Mouse (Mus musculus) frontal cortex, postnatal 25 days (tissue): ENCODE measurements around the gene Lgals12.
A peak's percentile ranks its signal among the peaks of the same experiment; 100 is the strongest.

Experiments used
- DNase-seq, 2 experiments: peaks; one replicate each; pipeline ENCODE4 v3.0.0; 2022; ENCODE audit warnings: low spot score in 2 of 2

The Lgals12 gene

DNA sequence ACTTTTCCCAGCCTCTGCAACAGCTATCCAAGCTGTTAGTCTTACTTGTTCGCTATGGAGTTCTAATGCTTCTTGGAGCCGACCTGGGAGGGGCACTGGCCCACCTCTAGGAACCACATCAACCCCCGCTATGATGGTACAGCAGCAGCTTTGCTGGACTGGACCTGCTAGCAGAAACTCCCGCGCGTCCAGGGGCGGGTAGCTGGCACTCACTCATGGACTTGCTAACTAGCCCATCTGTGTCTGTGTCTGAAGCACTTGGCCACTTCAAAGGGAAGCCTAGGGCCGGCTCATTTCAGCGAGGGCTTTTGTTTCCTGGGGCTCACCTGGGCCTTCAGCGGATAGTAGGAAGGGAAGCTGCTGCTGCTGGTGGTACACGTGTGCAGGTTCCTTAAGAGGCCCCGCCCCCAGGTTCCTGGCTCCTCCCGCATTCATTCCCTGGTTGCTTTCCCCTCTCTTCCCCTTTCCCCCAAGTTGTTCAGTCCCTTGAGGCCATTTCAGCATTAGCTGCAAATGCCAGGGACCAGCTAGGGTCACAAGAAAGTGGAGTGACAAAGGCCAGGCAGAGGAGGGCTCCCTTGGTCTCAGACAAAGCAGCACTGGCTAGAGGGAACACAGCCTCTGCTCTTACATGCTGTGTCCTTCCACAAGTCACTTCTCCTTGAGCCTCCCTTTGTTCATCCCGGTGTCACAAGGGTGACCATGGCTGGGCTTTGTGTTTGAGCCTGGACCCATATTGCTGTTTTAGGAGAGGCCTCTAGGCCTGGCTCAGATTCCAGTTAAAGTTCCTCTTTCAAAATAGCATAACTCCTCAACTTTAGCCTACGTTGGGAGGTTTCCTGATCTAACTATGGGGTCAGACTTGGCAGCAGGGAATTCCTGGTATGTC is at the start of gene Lgals12:
Gene Lgals12 (minus strand): TSS at position 393 of the 889 bp plus-strand sequence.
- DNase-seq, result peak; percentile 23 to 29

DNA sequence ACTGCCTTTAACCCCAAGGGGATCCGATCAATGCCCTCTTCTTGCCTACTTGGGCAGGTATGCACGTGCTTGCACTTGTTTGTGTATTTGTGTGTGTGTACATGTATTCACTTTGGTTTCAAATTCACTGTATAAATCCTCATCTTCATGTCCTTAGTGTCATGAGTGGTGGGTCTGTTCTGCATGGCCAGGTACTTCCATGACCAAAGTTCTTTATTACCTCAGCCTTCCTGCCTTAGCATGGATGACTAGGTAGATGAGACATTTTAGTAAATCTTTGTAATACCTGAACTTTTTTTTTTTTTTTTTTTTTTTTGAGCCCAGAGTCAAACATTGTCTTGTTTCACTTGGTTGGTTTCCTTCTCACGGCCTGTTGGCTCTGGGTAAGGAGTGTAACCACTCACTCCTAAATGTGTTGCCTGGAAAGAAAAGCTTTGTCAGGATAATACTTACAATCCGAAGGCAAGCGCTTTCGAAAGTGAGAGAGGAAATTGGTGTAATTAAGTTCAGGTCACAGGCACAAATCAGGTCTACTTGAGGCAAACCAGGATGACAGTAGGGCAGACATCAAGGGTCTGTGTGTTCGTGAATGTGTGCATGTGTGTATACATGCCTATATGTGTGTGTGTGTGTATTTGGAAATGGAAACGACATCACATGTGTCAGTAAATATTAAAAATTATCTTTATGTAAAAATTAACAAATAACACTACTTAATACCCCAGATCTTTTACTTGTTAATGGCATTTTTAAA is 42.1 kb upstream of the Lgals12 start:
- DNase-seq, result no peak

DNA sequence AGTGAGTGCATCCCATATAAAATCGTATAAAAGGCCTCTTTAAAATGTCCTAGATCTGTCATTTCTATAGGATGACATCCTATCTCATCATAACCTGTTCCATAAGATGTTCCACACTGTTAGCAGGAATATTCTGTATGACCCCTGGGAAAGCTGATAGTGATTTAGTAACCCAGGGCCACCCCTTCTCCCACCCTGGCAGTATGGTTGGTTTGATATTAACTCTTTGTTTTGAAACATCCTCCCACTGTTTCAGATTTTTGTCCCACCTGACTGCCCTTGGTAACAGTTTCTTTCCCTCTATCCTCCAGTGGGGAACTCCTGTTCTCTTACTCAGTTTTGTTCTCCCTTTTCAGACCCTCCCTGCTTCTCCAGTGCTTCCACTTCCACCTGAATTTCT is 26.8 kb upstream of the Lgals12 start:
- no peak for DNase-seq

DNA sequence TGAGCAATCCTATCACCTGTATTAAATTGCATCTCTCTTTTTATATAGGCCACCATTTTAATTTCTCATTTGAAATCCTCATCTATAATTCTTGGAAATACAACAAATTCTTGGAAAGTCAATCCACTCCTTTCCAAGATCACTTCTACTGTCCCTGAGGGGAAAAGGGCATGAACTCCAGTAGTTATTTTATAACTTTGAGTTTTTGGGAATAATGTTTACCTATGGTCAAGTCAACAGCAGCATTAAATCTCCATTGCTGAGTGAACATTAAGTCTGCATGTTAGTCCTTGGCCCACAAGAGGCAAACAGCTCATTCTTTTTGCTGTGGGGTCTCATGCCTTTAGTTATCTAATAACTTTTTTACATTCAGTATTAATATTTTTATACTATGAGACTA is 26.0 kb upstream of the Lgals12 start:
- DNase-seq, result no peak

DNA sequence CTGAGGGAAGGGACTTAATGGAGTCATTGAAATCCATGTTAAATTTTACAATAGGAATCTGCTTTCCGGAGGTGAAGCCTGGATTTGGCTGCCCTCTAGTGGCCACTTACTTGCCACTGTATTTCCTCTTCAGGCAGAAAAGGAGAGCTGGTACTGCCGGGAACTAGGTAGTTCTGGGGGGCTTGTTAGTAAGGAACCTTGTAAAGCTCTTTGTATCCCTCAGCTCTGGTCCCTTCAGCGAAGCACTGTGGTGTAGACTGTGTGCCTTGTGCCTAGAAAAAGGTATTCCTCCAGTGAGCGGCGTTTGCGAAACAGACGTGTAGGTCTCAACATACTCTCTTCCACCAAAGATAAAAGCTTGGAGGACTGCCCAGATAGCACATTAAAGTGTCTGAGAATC is 10.7 kb upstream of the Lgals12 start:
- DNase-seq, result peak in 1 of 2 experiments; percentile 52

DNA sequence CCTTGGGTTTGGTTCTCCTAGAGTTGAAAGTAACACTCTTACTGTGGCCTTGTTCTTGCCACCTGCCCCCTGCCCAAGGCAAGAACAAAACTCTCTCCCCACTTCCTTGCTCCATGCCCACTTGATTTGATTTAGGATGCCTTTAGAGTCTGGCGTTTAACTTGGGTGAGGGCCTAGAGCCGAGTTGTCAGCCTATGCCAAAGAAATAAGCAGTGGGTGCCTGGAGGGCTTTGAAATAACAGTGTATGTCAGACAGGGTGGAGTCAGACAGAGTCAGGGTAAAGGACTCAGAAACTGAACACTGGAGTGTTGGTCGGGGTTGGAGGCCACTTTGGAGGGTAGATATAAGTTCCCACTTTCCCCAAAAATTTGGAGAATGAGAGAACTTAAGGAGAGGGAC is 10.1 kb upstream of the Lgals12 start:
- DNase-seq, result no peak

DNA sequence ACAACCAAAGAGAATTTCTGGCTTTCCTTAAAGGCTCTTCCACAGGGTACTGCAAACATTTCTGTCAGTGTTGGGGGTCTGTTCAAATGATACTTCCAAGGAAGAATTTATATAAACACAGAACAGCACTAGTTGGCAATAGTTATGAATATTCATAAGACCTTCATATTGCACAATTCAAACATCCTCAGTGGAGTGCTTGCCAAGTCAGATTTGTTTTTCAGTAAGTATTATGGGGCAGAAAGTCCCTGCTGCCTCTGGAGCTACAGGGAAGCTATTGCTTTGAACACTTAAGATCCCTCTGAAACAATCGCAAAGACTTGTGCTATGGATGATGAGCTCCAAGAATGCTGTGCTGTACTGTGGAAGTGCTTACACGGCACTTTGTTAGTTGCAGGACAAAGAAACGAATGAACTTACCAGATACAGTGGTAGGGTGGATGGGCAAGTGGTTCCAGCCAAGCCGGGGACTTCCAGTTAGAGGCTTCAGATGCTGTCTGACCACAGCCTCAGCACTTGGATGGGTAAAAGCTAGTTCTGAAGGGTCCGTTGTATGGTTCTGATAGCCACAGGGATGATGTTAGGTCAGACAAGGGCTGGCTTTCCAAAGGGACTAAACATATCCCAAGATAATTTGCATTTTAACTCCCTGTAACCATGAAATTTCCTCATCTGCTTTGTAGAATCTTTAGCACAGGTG is 9.4 kb upstream of the Lgals12 start:
- DNase-seq, result no peak

DNA sequence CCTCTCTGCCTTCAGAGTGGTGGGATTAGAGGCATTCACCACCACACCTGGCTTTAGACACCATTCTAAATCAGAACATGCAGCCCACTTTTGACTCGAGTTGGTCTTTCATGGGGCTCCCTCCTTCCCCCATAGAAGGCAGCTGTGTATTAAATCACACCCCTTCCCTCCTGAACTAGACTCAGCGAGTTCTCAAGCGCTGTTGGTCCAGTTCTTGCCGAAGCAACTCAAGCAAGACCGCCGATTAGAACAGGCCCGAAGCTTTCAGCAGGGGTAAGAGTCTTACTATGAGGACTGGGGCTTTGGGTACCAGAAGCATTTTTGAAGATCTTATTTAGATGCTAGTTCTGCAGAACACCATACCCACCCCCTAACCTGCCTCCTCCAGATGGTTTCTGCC is 6.2 kb upstream of the Lgals12 start:
- DNase-seq, result no peak

DNA sequence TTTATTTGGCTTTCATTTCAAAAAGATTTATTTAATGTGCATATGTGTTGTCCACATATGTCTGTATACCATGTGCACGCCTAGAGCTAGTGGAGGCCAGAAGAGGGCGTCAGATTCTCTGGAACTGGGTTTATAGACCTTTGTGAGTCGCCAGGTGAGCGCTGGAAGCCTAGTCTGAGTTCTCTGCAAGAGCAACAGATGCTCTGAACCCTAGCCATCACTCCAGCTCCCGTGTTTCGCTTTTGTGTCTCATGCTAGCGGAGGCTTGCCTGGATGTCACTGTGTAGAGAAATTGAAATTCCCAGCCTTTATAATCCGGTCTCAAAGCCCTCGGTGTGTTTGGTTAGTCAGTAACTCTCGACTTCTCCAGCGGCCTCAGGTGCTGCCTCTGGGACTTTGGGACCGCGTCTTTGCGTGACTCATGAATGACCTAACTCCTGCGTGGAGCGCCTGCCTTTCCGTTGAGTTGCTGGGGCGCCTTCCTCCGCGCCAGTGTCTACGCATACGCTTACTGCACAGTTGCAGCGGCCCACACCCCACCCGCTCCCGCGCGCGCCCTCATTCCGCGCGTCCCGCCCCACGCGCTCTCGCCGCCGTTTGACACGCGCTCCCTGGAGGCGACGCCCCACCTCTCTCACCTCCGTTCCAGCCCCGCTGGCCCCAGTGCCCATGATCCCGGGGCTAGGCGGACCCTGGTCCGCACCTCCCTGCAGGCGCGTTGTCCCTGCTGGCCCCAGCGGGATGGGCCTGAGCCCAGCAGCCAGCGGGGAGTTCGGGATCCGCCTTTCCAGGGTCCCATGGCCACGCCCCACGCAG is 5.2 kb upstream of the Lgals12 start, which contains the start of gene Hrasls5:
Gene Hrasls5 (plus strand): TSS at position 600 of the 816 bp plus-strand sequence.
- peak; percentile 33 to 42 for DNase-seq

DNA sequence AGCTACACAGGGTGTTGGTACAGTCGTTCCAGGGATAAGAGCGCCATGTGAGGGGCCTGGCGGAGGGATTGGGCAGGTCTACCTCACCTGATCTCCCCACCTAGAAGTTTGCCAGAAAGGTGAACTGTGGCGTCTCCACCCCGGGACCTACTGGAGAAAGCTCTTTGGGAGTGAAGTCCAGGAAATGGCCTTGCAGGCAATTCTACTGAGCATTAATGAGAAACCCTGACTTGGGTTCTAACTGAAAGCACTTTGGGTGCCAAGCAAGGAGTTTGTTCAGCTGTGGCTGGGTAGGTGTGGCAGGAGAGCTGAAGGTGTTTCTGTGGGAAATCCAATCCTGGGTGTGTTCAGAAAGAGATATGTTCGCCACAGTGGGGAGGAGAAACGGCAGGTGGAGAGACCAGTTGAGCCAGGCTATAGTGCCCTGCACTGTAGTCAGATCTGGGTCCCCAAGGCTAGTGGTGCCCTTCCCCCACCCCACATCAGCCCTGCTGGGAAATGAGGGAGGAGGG is 753 bp upstream of the Lgals12 start:
- no peak for DNase-seq

DNA sequence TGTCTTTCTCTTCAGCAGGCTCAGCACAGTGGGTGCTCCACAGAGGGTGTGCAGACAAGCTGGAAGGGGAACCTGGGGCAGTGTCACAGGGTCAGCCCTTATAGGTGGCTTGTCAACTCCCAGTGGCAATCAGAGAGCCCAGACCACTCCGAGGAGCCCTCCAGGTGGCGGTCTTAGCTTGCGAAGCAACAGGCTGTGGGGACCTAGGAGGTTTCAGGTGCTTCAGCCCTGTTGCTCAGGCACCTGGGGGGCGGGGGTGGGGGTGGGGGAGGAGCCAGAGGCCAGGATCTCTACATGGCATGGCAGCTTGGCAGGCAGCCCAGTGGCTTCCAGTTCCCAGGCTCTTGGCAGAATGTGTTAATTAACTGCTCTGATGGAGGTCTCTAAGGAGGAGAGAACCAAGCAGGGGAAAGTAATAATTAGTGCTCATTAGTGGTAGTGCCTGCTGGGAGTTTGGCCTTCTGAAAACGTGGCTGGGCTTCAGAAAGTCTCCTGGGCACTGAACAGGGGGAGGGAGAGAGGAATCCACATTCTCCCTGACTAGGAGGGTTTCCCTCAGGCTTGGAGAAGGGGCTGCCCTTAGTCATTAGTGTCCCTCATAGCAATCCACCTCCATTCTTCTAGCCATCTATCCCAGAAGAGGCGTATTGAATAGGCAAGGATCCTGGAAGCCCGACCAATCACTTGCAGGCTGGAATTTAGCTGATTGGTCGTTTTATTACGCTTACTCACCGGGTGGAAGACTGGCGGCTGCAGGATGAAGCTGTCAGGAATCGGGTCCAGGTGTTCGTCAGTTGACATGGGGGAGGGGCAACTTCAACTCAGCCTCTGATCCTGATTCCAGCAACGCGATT is 836 bp downstream of the Lgals12 start:
- peak in 1 of 2 experiments; percentile 31 for DNase-seq

DNA sequence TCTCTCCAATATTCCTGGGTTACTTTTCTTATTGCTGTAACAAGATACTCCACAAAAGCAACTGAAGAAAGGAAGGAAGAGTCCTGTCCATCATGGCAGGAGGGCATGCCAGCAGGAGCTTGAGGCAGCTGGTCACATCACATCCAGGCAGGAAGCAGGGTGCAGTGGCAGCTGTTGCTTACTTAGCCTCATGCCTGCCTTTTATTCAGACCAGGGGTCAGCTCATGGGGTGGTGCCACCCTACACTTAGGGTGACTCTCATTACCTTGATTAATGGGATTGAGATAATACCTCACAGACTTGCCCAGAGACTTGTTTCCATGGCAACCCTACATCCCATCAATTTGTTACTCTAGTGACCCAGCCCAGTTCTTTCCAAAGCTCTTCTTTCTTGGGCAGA is 2.0 kb downstream of the Lgals12 start:
- DNase-seq, result no peak

DNA sequence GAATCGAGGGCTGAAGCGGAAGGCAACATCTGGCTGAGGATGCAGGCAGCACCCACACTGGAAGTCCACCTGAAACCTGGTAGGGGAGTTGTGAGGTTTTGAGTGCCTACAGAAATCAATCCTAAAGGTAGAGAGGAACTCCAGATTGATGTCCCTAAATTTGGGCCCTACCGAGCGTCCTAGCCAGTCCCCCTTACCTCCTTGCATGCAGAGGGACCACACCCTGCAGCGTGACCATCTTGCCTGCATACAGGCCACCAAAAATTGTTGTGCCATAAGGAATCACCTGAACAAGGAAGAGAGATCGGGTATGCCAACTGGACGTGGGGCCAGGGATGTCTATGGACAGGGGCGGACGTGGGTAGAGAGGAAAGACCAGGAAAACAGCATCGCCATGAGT is 2.9 kb downstream of the Lgals12 start:
- DNase-seq, result no peak

DNA sequence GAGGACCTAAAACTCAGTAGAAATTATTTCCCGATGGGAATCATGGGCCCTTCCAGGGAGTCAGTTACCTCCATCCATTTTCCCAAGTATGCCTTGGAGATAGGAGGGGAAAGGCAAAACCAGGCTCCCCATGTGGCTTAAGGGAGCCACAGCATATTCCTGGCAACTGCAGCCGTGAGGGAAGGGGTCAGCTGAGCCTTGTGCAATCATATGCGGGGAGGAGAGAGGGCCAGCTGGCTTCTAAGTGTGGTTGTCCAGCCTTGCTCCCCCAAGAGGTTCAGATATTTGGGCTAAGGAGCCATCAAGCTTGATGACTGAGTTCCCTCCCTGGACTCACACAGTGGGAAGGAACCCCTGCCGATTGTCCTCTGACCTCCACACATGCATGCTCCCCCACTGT is 5.4 kb downstream of the Lgals12 start:
- DNase-seq, result no peak

DNA sequence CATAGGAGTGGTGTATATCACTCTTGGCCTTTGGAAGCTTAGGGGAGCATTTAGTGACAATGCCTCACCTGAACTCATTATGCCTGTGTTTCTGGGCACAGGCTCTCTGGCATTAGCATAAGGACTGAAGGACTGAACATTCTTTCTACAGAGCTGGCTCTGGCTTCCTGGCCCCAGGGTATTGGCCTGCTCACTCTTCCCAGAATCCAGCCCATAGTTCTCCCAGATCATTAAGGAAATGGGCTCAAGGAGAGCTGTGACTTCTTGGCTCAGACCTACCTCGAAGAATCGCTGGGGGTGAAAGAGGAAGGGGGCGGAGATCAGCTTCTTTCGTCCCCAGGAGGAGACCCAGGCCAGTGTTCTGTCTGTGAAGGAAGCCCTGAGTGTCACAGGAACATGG is 8.5 kb downstream of the Lgals12 start:
- DNase-seq, result no peak

DNA sequence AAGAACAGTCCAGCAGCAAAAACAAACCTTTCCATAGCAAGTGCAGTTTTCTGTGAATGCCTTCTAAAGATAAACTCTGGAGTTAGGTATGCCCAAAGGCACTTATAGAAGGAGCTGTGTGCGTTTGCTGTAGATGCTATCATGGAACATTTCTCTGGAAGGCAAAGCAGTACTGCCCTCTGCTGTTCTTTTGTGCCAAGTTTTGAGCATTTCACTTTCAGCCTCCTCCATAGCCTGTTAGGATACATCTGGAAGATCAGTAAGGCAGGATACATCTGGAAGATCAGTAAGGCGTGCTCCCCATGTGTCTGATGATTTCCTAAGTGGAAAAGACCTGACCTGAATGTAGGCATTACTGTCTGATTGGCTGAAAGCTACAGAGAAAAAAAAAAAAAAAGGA is 11.5 kb downstream of the Lgals12 start:
- DNase-seq, result no peak

DNA sequence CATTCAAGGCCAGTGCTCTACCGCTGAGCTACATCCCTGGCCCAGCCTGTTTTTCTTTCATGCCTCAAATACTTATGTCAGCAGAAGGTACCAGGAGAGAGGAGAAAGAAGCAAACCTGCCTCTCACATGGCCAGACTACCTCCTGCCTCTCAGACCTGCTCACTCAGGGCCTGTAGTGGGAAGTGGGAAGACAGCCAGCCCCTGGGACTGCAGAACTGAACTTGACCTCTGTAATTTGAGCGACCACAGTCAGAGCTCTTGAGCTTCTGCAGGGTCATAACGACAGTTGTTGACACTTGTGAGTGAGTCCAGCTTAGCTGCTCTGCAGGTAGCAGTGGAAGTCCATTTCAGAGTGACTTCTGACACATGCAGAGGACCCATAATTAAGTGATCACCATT is 15.0 kb downstream of the Lgals12 start:
- no peak for DNase-seq

DNA sequence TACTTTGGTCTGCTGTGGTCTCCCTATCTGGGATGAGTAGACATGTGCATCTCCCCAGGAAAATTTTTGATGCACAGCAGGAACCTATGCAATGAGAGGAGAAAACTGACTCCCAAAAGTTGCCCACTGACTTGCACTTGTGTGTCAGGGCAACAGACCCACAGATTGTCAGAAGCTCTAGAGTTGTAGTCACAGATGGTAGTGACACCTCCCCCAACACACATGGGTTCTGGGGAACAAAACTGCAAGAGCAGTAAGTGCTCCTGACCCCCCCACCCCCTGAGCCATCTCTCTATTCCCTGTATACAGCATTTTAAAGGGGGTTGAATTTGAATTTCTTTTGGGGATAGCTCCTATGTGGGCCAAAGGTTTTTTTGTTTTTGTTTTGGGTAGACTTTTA is 16.2 kb downstream of the Lgals12 start:
- DNase-seq, result no peak

DNA sequence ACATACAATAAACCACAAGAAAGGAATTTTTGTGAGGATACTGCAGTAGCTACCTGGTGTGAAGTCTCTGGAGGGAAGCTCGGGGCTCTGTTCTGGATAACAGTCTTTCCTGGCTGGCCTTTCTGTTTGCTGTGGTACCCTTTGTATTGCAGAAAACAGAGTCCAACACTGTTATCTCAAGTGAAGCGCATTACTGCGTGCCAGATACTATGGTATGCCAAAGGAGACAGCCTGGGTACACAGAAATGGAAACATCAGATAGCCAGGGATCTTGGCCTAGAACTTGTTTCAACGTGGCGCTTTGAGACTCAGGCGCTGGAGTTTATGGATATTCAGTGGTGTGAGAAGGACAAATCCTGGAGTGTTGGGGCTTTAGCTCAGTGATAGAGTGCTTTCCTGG is 21.2 kb downstream of the Lgals12 start:
- no peak for DNase-seq

DNA sequence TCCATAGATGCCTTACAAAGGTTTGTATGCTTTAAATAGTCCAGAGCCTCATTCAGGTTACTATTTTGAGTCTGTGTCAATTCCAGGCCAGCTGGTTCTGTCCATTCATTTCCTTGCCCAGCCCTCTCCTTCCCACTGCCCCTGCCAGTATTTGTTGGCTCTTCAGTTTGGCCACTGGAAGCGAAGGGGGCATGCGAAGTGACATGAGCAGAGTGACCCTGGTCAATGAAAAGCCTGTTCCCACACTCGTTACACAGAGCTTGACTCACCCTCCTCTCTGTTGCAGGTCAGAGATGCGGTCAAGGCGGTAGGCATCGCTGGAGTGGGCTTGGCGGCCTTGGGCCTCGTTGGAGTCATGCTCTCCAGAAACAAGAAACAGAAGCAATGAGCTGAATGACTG is 21.7 kb downstream of the Lgals12 start:
- DNase-seq, result no peak
